Mouse (Mus musculus): ENCODE data around the gene Lpar1. TPM values are rescaled to one million over a fixed set of nuclear protein-coding genes. Genes with fewer than 3 reads are reported as not detected.

Lpar1 gene
- polyA plus RNA-seq, 1 experiment from 2014 or later, result 51.9 TPM

- 81% methylated on average over 3 of the region's 3 CpGs for WGBS
- Histone ChIP-seq H3K4me3 (ENCODE audit: low read depth, low read length) (no peak overlapping the region), H3K9me3 (ENCODE audit: control insufficient read depth, low read length) (no peaks in the 10 kb centered on the region)
Observed at GRCm38 (mm10) chr4:58491742-58492141, 62.0 kb downstream of the Lpar1 start.

GRCm38 (mm10) chr4:58490374-58490773 is 63.3 kb downstream of the Lpar1 start:
- H3K9ac ChIP-seq (ENCODE audit: low read depth, low read length), result no peak overlapping the region
- DNase-seq (ENCODE audit: low spot score), result no peak
- no peaks in the 10 kb centered on the region for H3K4me1 ChIP-seq (replicated peaks; ENCODE audit: control insufficient read depth, insufficient read depth, low read length)
- H3K4me3 ChIP-seq (ENCODE audit: low read depth, low read length), result no peak overlapping the region
- 71% methylated on average over 4 of the region's 4 CpGs for WGBS
- no peak for ATAC-seq (ENCODE audit: low FRiP score)
- no peak overlapping the region for H3K27ac ChIP-seq (ENCODE audit: low read depth, low read length)
- H3K9me3 ChIP-seq (ENCODE audit: control insufficient read depth, low read length), result no peaks in the 10 kb centered on the region
- H3K36me3 ChIP-seq (ENCODE audit: control insufficient read depth, insufficient read depth, low read length), result no peaks in the 10 kb centered on the region
- H3K4me2 ChIP-seq (replicated peaks; ENCODE audit: low read depth, low read length), result no peak overlapping the region
- H3K27me3 ChIP-seq (ENCODE audit: control insufficient read depth, insufficient read depth, low read length), result no peaks in the 10 kb centered on the region

More at GRCm38 (mm10) chr4:58491742-58492141, 62.0 kb downstream of the Lpar1 start:
- Histone ChIP-seq H3K4me1 (replicated peaks; ENCODE audit: control insufficient read depth, insufficient read depth, low read length) (no peaks in the 10 kb centered on the region), H3K27ac (ENCODE audit: low read depth, low read length) (no peak overlapping the region), H3K9ac (ENCODE audit: low read depth, low read length) (no peak overlapping the region), H3K27me3 (ENCODE audit: control insufficient read depth, insufficient read depth, low read length) (no peaks in the 10 kb centered on the region), H3K4me2 (replicated peaks; ENCODE audit: low read depth, low read length) (no peak overlapping the region), H3K36me3 (ENCODE audit: control insufficient read depth, insufficient read depth, low read length) (no peaks in the 10 kb centered on the region)
- DNase-seq (ENCODE audit: low spot score) (no peak), ATAC-seq (ENCODE audit: low FRiP score) (no peak)

- no peaks in the 10 kb centered on the region for H3K9me3 ChIP-seq (ENCODE audit: control insufficient read depth, low read length)
- H3K27ac ChIP-seq (ENCODE audit: low read depth, low read length), result no peak overlapping the region
- no peaks in the 10 kb centered on the region for H3K36me3 ChIP-seq (ENCODE audit: control insufficient read depth, insufficient read depth, low read length)
- H3K9ac ChIP-seq (ENCODE audit: low read depth, low read length), result no peak overlapping the region
- H3K4me1 ChIP-seq (replicated peaks; ENCODE audit: control insufficient read depth, insufficient read depth, low read length), result no peaks in the 10 kb centered on the region
- no peak overlapping the region for H3K4me2 ChIP-seq (replicated peaks; ENCODE audit: low read depth, low read length)
- H3K4me3 ChIP-seq (ENCODE audit: low read depth, low read length), result no peak overlapping the region
- H3K27me3 ChIP-seq (ENCODE audit: control insufficient read depth, insufficient read depth, low read length), result no peaks in the 10 kb centered on the region
- DNase-seq (ENCODE audit: low spot score), result no peak
- no peak for ATAC-seq (ENCODE audit: low FRiP score)
- 81% methylated on average over 1 of the region's 1 CpGs for WGBS
Observed at GRCm38 (mm10) chr4:58478564-58478963, 75.1 kb downstream of the Lpar1 start.

GRCm38 (mm10) chr4:58477691-58478090 is 76.0 kb downstream of the Lpar1 start:
- Histone ChIP-seq H3K4me3 (ENCODE audit: low read depth, low read length) (no peak overlapping the region), H3K4me2 (replicated peaks; ENCODE audit: low read depth, low read length) (no peak overlapping the region), H3K4me1 (replicated peaks; ENCODE audit: control insufficient read depth, insufficient read depth, low read length) (no peaks in the 10 kb centered on the region), H3K27me3 (ENCODE audit: control insufficient read depth, insufficient read depth, low read length) (no peaks in the 10 kb centered on the region), H3K36me3 (ENCODE audit: control insufficient read depth, insufficient read depth, low read length) (no peaks in the 10 kb centered on the region), H3K27ac (ENCODE audit: low read depth, low read length) (no peak overlapping the region), H3K9ac (ENCODE audit: low read depth, low read length) (no peak overlapping the region), H3K9me3 (ENCODE audit: control insufficient read depth, low read length) (no peaks in the 10 kb centered on the region)
- 91% methylated on average over 8 of the region's 8 CpGs for WGBS
- no peak for ATAC-seq (ENCODE audit: low FRiP score)
- no peak for DNase-seq (ENCODE audit: low spot score)

- DNase-seq (ENCODE audit: low spot score), result no peak
- Histone ChIP-seq H3K27ac (ENCODE audit: low read depth, low read length) (no peak overlapping the region), H3K36me3 (ENCODE audit: control insufficient read depth, insufficient read depth, low read length) (no peaks in the 10 kb centered on the region), H3K27me3 (ENCODE audit: control insufficient read depth, insufficient read depth, low read length) (no peaks in the 10 kb centered on the region), H3K9me3 (ENCODE audit: control insufficient read depth, low read length) (no peaks in the 10 kb centered on the region), H3K4me1 (replicated peaks; ENCODE audit: control insufficient read depth, insufficient read depth, low read length) (no peaks in the 10 kb centered on the region), H3K9ac (ENCODE audit: low read depth, low read length) (no peak overlapping the region), H3K4me3 (ENCODE audit: low read depth, low read length) (no peak overlapping the region), H3K4me2 (replicated peaks; ENCODE audit: low read depth, low read length) (no peak overlapping the region)
- no peak for ATAC-seq (ENCODE audit: low FRiP score)
- 82% methylated on average over 4 of the region's 4 CpGs for WGBS
Observed at GRCm38 (mm10) chr4:58471203-58471910, 82.3 kb downstream of the Lpar1 start.

- WGBS, result 90% methylated on average over 5 of the region's 5 CpGs
- no peaks in the 10 kb centered on the region for H3K4me1 ChIP-seq (replicated peaks; ENCODE audit: control insufficient read depth, insufficient read depth, low read length)
- no peak for ATAC-seq (ENCODE audit: low FRiP score)
Observed at GRCm38 (mm10) chr4:58469651-58470592, 83.8 kb downstream of the Lpar1 start.

GRCm38 (mm10) chr4:58469035-58469434 is 84.7 kb downstream of the Lpar1 start:
- ATAC-seq (ENCODE audit: low FRiP score), result no peak
- no peak for DNase-seq (ENCODE audit: low spot score)
- Histone ChIP-seq H3K9ac (ENCODE audit: low read depth, low read length) (no peak overlapping the region), H3K4me3 (ENCODE audit: low read depth, low read length) (no peak overlapping the region), H3K4me1 (replicated peaks; ENCODE audit: control insufficient read depth, insufficient read depth, low read length) (no peaks in the 10 kb centered on the region), H3K27ac (ENCODE audit: low read depth, low read length) (no peak overlapping the region), H3K9me3 (ENCODE audit: control insufficient read depth, low read length) (no peaks in the 10 kb centered on the region), H3K4me2 (replicated peaks; ENCODE audit: low read depth, low read length) (no peak overlapping the region), H3K36me3 (ENCODE audit: control insufficient read depth, insufficient read depth, low read length) (no peaks in the 10 kb centered on the region), H3K27me3 (ENCODE audit: control insufficient read depth, insufficient read depth, low read length) (no peaks in the 10 kb centered on the region)
- WGBS, result 92% methylated on average over 7 of the region's 7 CpGs

More at GRCm38 (mm10) chr4:58469651-58470592, 83.8 kb downstream of the Lpar1 start:
- no peaks in the 10 kb centered on the region for H3K27me3 ChIP-seq (ENCODE audit: control insufficient read depth, insufficient read depth, low read length)
- no peaks in the 10 kb centered on the region for H3K36me3 ChIP-seq (ENCODE audit: control insufficient read depth, insufficient read depth, low read length)
- no peak overlapping the region for H3K4me2 ChIP-seq (replicated peaks; ENCODE audit: low read depth, low read length)
- no peak for DNase-seq (ENCODE audit: low spot score)
- H3K27ac ChIP-seq (ENCODE audit: low read depth, low read length), result no peak overlapping the region
- no peaks in the 10 kb centered on the region for H3K9me3 ChIP-seq (ENCODE audit: control insufficient read depth, low read length)
- H3K4me3 ChIP-seq (ENCODE audit: low read depth, low read length), result no peak overlapping the region
- H3K9ac ChIP-seq (ENCODE audit: low read depth, low read length), result no peak overlapping the region

GRCm38 (mm10) chr4:58465586-58465985 is 88.1 kb downstream of the Lpar1 start:
- H3K4me2 ChIP-seq (replicated peaks; ENCODE audit: low read depth, low read length), result no peak overlapping the region
- no peak overlapping the region for H3K4me3 ChIP-seq (ENCODE audit: low read depth, low read length)
- DNase-seq (ENCODE audit: low spot score) (no peak), ATAC-seq (ENCODE audit: low FRiP score) (no peak)
- H3K9me3 ChIP-seq (ENCODE audit: control insufficient read depth, low read length), result no peaks in the 10 kb centered on the region
- H3K36me3 ChIP-seq (ENCODE audit: control insufficient read depth, insufficient read depth, low read length), result no peaks in the 10 kb centered on the region
- H3K27me3 ChIP-seq (ENCODE audit: control insufficient read depth, insufficient read depth, low read length), result no peaks in the 10 kb centered on the region
- no peak overlapping the region for H3K9ac ChIP-seq (ENCODE audit: low read depth, low read length)
- H3K4me1 ChIP-seq (replicated peaks; ENCODE audit: control insufficient read depth, insufficient read depth, low read length), result no peaks in the 10 kb centered on the region
- H3K27ac ChIP-seq (ENCODE audit: low read depth, low read length), result no peak overlapping the region
- WGBS, result 97% methylated on average over 5 of the region's 5 CpGs

All from hindbrain, embryonic 11.5 days (tissue).